Mouse (Mus musculus): ENCODE data around the gene Ubl4b.
A peak's percentile ranks its signal among the peaks of the same experiment; 100 is the strongest.

The Ubl4b gene

DNA sequence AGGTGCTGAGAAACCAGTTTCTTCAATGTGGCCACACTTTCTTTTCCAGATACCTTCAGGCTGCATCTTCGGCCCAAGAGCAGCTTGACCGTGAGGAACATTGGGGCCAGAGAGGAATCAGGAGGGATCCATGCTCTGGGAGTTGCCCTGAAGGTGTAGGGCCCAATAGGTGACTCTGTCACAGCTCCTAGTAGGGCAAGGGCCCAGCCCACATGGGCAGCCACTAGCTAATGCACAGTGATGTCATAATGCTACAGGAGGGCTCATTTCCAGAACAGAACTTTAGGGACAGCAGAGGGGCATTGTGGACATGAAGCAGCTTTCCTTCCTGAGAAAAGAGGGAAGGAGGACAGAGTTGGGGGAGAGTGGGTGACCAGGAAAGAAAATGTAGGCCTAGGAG is at the start of gene Ubl4b:
Ubl4b (minus strand) TSS at position 232 of the 400 bp plus-strand sequence.
- no peak for DNase-seq

DNA sequence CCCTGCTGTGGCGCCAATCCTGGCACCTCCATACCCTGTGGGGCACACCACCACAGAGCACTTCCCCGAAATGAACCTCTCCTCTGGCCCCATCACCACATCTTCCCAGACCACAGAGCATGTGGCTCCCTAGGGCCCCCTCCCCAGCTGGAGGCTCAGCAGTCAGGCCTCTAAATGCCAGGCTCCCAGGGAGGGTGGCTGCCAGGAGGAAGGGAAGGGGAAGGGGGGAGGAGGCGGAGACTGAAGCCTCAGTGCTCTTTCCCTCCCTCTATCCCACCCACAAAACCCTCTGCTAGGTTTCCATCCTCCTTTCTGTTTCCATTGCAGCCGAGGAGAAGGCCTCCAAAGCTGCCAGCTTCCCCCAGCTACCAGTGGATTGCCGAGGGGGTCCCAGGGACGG is 45.3 kb upstream of the Ubl4b start:
- no peak for DNase-seq

DNA sequence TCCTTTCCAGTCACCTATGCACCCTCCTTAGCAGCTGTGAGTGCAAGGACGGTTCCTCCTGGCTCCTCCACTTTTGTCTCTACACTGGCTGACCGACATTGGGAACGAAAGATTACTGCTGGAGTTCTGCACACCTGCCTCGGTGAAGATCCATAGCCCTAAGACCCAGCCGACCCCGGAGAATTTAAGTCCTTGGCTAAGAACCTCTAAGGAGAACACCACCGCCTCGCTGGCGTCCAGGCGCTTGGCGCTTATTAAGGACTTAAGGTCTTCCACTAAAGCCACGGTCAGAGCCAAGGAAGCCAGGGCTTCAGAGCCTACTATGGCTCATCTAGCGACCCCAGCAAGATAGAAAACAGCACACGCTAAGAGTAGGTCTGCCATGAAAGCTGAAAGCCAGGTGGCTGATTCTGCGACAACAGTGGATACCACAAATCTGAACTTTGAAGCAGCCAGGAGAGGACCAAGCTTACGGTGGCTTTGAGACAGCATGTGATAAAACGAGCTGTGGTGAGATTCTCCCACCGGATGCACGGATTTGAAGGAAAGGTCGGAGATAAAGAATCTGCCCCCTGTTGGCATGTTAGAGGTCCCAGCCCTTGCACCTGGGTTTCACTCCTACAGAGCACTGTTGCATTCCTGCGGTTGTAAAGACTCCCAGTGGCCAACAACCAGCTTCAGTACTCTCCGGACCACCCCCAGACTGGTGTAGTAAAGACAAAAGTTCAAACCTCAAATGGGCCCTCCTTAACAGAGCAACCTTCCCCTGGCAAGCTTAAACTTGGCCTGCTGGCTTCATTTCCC is 42.9 kb upstream of the Ubl4b start:
- DNase-seq: no peak

- DNase-seq: no peak
Measured at GRCm38 (mm10) chr3:107597134-107597533, 42.3 kb upstream of the Ubl4b start.

DNA sequence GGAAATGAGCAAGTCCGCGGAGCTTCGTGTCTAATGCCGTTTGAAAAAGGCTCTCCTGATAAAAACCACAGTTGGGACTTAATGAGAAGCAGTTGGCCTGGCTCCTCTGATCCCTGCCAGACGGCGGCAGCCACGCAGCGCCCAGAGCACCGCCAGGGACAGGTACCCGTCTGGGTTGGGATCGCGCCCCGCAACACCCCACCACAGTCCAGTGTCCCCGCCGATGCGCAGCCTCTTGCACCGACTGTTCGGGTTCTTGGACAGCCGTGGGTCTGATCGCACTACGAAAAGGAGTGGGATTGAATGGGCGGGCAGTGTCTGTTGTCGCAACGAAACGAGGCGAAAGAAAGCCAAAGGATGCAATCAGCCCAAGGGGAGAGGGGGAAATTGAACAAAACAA is 41.7 kb upstream of the Ubl4b start:
- no peak for DNase-seq

DNA sequence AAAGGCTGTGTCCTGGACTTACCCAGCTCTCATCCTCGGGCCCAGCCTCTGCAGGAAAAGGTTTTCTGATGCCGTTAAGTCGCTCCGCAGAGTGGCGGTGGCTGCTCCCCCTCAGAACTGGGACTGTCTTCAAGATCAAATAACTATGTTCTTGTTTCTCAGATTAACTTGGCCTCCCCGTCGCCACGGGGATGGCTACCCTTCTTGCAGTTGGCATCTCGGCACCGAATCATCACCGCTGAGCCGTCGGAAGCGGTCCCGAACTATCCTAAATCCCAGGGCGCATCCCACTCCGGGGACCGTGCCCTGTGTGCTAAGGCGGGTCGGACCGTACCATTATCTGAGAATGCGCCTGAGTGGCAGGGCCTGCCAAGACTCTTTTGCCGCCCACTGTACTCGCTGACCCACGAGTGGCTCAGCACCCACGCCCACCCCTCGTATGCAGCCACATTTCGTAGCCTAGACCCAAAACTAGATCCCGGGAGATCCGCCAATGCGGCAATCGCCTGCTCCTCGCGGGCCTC is 41.1 kb upstream of the Ubl4b start:
- no peak for DNase-seq

GRCm38 (mm10) chr3:107595264-107595937 is 40.5 kb upstream of the Ubl4b start:
- DNase-seq: no peak

DNA sequence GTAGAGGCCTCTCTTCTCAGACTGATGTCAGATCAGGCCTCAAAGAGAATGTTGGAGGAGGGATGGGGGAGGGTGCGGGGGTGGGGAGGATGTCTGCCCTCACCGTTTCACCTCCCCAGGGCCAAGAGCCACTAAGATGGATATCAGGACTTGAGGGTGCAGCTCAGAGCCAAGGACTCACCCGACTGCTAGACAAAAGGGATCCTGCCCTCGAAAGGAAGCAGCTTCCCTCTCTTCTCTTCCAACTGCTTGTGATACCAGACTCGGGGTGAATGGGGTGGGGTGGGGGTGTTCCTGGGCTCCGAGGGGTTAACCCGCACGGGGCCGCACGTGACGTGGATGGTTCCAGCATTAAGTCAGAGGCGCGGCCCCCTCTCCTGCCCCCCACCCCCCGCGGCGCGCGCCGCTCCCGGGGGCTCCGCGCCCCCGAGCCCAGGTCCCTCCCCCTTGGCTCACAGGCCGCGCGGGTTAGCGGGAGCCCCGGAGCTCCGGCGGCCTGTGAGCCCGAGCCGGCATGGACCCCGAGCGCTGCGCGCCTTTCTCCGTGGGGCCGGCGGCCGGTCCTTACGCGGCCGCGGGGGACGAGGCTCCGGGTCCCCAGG is 39.9 kb upstream of the Ubl4b start, which contains the start of gene Alx3:
Alx3 (plus strand) TSS at position 370 of the 602 bp plus-strand sequence.
- no peak for DNase-seq

GRCm38 (mm10) chr3:107593632-107594031 is 38.8 kb upstream of the Ubl4b start:
- DNase-seq: no peak

DNA sequence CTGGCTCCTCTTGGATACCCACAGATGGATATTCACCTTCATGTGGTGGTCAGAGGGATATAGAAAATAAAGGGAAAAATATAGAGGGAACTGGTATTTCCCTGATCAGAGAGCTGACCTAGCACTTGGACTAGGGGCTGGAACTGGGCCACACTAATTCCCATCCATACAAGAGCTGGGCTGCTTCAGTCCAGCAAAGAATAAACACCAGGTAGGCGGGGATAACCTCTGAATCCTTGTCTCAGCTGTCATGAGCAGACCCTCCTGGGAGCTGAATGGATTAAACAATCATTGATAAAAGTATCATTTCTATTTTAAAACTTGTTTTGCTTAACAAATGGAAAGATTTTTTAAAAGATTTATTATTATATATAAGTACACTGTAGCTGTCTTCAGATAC is 36.7 kb upstream of the Ubl4b start:
- no peak for DNase-seq

DNA sequence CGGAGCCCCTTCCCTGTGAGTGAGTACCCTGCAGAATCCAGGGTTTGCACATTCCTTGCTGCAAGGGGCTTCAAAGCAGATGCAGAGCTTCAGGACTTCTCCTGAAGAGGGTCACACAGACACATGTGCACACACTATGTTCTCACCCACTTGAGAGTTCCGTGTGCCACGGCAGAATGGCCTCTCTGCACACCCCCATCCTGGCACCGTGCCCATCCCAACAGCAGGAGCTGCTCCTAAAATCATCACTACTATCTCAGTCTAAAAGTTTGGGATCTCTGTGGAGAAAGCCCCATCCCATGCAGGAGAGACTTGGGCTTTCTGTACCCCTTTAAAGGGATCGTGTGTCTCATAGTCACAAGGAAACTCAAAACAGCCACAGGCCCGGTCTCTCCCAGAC is 31.6 kb upstream of the Ubl4b start:
- no peak for DNase-seq

DNA sequence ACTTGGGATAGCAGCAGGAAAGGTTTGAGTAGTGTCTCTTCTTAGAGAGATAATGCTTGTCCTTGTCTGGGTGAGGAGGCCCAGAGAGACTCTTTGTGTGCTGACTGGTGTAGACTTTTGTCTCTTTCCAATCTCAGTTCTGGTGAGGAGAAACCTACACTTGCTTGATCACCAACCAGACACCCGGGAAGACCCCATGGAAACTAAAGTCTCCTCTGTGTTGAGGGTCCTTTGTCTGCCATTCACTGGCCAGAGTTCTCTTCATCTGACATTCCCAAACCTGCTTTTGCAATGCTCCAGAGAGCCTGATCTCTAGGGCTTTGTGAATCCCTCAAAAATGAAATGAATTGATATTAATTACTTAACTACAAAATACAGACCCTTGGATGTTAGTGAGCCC is 29.0 kb upstream of the Ubl4b start:
- no peak for DNase-seq

DNA sequence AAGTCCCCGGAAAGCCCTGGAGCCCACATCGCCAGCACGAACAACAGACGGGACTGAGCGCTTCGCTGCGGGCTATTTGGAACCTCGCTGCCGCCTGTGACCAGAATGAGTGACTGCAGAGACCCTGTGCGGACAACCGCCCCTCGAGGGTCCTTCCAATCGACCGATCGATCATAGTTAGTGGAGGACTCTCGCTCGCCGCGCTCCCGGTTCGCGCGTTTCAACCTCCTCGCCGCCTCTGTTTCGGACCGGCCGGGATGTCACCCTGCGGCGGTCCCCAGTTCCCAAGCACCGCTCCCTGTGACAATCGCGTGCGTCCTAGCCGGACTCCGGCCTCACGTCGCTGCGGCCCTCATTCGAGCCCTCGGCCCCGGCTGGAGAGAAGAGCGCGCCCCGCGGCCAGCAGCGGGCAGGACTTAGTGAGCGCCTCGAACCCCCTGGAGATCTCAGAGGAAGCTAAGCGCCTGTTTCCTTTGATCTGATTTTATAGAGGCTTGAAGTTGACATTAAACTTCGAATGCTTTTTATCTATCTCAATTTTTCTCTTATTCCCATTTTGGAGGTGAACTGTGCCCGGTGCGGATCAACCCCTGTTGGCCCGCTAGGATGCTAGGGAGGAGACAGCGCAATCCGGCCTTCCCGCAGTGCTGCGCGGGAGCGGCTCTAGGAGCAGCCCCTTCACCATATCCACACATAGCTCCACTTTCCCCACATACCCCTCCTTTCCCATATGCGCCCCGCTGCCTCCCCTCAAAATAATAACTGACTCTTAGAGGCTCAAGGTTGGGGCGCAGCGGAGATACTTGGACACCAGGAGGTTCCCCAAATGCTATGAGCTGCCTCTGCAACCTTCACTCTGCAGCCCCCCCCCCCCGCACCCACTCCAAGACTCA is 28.2 kb upstream of the Ubl4b start:
- no peak for DNase-seq

GRCm38 (mm10) chr3:107582130-107582874 is 27.4 kb upstream of the Ubl4b start:
- DNase-seq: no peak

DNA sequence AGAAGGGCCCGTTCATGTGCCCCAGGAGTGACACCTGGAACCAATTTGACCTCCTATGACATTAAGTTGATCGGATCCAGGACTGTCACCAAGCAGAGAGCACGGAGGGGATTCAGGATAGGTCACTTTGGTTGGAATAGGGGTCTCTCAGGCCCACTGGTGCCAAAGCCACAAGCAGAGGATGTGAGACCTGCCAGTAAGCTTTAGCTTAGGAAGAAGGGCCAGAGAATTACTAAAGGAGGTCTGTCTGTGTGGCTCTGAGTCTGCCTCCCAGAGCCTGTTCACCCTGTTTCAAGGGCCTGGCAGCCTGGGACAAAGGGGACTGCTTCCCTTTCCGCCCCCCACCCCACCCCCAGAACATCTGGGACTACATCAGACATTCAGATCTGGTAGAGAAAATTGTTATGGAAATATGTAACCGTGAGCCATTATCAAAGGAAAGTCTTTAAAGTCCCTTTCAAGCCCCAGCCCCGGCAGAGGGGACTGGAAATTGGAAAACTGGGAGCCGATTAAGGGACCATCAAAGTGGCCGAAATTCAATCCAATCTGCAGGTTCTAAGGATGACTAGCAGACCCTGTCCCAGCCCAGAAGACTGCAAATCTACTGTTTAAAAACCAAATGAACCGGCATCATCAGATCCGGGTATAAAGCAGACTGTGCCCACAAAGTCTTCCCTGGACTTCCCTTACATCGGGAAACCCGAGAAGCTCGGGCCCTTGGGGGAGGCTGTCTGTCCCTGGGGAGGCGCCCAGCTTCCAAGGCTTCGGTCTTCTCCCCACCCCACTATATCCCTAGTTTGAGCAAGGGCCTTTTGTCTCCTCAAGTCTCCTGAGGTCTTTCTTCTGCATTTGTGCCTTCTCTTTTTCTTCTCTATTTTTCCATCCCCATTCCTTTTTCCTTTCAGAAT is 26.5 kb upstream of the Ubl4b start:
- no peak for DNase-seq

DNA sequence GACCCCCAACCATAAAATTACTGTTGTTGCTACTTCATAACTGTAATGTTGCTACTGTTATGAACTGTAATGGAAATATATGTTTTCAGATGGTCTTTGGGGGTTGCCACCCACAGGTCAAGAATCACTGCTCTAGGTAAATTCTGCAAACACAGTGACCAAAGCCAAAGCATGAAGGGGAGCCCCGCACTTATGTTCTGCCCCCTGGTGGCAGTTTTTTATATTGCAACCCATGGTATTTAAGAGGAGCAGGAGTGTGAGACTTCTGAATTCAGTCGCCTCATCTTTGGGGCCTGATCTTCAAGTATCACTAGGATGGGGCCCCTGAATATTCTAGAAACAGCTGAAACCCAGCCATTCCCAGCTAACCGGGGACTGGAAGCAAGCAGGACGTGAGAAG is 24.6 kb upstream of the Ubl4b start:
- DNase-seq: peak in 1 of 2 experiments; percentile 84

DNA sequence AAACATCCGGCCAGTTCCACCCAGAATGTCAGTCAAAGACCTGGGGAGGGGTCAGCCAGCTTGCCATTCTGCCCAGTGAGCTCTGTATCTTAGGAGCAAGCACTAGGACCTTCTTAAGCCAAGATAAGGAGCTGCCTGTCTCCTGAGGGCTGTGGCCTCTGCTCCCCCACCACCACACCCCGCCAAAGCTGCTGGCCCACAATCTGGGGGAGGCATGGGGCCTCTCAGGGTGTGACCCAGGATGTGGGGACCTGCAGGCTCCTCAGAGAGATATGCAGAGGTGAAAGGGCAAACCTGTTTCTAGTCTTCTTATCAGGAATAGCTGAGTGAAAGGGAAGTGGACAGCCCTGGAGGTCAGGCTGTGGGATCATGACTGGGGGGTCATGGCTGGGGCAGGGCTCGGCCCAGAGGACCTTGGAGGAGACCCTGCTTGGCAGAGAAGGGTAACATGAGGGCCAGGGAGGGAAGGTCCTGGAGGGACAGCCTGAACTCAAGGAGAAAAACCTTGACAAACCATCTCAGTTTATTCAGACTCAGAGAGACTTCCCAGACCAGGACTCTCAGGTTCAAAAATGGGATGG is 23.0 kb upstream of the Ubl4b start:
- no peak for DNase-seq

DNA sequence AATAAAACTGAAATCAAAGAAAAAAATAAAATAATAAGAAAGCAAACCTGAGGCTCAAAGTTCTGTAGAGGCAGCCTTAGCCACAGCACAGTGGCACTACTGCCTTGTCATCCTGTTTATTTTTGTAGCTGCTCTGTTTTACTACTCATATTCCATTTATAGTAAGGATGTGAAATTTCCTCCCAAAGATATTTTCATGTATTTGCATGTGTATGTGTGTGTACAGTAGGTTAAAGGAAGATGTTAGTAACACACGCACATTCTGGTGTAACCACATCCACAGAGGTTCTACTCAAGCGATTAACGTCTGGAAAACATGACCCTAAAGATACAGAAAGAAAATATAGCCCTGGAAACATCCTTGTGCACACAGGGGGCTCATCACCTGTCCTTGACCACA is 21.9 kb upstream of the Ubl4b start:
- DNase-seq: no peak

GRCm38 (mm10) chr3:107571205-107571604 is 16.3 kb upstream of the Ubl4b start:
- no peak for DNase-seq

DNA sequence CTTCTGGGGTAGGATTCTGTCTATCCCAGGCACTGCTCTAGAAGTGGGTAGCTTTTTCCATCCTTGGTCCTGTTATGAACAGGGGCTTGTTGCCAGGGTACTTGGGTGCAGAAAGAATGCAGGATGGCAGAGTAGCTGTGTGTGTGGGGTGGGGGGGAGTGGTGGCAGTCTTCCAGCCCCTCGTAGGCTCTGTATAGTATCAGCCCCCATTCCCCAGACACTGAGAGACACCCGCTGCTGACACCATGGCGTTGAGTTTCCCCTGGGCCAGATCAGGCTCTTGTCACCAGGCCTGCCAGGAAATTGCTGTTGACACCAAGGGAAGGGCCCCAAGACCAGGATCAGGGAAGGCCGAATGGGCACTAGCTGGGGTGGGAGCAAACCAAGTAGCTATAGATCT is 13.8 kb upstream of the Ubl4b start:
- DNase-seq: no peak

Data from kidney, postnatal 25 days (tissue).